Mouse (Mus musculus): ENCODE results near the gene Mrps6. TPM values are rescaled to one million over a fixed set of nuclear protein-coding genes. Genes with fewer than 3 reads are reported as not detected.

The Mrps6 gene
- total RNA-seq, 1 experiment from 2014 or later: 10.6 TPM

DNA sequence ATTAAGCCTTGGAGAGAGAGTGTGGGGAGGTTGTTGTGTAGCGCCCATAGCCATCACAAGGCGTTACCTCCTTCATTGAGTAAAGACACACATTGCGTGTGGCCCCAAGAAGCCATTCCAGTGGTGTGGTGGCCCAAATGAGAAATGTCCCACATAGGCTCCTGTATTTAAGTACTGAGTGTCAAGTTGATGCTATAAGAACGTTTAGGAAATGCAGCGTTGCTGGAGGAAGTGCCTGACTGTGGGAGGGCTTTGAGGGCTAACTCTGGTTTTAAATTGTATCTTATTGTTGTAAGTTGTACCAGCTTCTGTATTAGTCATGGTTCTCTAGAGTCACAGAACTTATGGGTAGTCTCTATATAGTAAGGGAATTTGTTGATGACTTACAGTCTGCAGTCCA, 49.3 kb downstream of the Mrps6 start:
- ATAC-seq (ENCODE audit: extremely low read depth, insufficient number of reproducible peaks, low FRiP score, poor library complexity, severe bottlenecking): no peak

GRCm38 (mm10) chr16:92114706-92115241, 56.7 kb downstream of the Mrps6 start:
- no peak for ATAC-seq (ENCODE audit: extremely low read depth, insufficient number of reproducible peaks, low FRiP score, poor library complexity, severe bottlenecking)

DNA sequence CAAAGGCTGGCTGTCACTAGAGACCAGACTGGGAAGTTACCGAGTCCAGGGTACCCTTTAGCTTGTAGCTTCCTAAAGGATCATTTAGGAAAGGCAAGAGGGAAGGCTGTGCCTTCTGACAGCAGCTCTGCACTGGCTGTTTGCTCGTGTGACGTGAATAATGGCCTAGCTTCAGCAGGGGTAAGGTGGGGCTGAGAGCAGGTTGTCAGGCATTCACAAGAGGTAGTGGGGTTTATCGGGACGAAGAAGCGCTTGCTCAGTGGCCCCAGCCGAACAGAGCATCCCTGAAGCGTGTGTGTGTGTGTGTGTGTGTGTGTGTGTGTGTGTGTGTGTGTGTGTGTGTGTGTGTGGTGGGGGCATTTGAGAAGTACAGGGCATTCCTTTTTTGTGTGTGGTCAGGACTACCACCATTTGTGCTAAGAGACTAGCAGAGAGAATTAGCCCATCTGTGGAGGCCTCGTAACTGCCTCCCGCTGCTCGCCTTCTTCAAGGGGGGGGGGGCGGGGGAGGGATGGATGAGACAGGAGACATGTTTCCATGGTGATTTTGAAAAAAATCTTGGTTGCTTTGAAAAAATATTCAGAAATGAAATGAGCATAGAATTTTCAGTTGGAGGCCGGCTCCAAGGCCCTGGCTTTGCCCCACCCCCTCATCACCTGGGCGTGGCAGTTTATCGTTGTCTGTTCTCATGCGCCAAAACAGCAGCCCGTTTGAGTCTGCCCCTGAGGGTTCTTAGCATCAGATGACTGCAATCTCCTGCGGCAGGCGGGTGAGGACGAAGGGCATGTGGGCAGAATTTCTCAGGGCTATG, 57.7 kb downstream of the Mrps6 start:
- ATAC-seq (ENCODE audit: extremely low read depth, insufficient number of reproducible peaks, low FRiP score, poor library complexity, severe bottlenecking): no peak

DNA sequence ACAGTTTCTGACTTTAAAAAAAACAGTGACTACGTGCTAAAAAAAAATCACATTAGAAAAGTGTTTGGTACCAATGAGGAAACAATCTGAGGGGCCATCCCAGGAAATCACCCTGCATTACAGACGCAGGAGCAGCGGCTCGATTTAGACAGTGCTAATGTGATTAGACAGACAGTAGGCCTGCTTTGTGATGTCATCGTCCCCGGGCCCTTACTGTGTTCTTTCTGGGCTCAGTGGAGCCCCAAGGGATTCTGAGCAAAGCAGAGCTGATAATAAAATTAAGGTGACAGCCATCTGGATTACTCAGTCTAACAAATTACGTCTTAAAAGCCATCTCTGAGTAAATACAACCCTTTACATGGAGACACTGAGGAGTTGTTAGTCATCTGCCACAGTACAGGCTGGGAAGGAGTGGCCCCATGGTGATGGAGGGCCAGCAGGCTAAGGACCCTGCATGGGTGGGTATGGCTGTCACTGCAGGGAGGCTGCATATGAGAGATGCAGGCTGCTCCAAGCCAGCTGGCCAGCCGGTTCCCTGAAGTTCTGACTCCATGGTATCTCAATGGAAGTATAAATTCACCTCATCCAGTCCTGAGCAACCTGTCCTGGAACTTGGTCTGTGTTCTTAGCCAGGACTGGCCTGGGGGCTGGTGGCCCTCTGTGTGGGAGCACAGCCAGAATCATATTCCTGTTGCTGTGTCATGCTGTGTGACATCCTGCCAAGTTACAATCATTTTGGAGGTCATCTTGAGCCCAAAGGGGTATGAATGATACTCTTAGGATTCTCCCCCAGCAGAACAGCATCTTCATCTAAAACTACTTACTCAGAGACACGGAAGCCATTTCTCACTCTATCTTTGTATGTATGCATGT, 59.5 kb downstream of the Mrps6 start:
- ATAC-seq (ENCODE audit: extremely low read depth, insufficient number of reproducible peaks, low FRiP score, poor library complexity, severe bottlenecking): no peak

DNA sequence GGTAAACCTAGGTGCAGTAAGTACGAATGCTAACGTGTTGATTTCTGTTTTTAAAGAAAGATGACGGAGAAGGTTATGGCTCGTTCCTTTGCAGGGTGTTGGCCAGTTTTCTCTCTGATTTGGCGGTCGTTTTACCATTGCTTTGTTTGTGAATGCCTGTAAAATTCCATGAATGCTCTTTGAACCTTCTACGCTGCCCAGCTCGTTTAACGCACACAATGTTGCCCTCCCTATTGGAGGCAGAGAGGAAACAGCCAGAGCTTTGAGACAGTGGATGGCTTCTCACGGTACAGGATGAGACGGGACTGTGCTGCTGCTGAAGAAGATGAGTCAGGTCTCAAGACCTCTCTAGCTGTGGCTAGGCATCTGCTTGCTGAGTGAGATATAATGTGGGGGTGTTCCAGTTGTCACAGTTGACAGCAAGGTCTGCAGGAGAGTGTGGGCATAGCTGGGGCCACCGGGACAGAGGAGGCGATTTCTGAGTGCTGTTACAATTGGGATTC, 61.0 kb downstream of the Mrps6 start:
- ATAC-seq (ENCODE audit: extremely low read depth, insufficient number of reproducible peaks, low FRiP score, poor library complexity, severe bottlenecking): no peak

GRCm38 (mm10) chr16:92120899-92121531, 62.9 kb downstream of the Mrps6 start:
- ATAC-seq (ENCODE audit: extremely low read depth, insufficient number of reproducible peaks, low FRiP score, poor library complexity, severe bottlenecking): no peak

GRCm38 (mm10) chr16:92127226-92127625, 69.2 kb downstream of the Mrps6 start:
- no peak for ATAC-seq (ENCODE audit: extremely low read depth, insufficient number of reproducible peaks, low FRiP score, poor library complexity, severe bottlenecking)

GRCm38 (mm10) chr16:92127666-92128065, 69.6 kb downstream of the Mrps6 start:
- no peak for ATAC-seq (ENCODE audit: extremely low read depth, insufficient number of reproducible peaks, low FRiP score, poor library complexity, severe bottlenecking)

- no peak for ATAC-seq (ENCODE audit: extremely low read depth, insufficient number of reproducible peaks, low FRiP score, poor library complexity, severe bottlenecking)
These were observed 71.8 kb downstream of the Mrps6 start for GRCm38 (mm10) chr16:92129843-92130242.

- no peak for ATAC-seq (ENCODE audit: extremely low read depth, insufficient number of reproducible peaks, low FRiP score, poor library complexity, severe bottlenecking)
These were observed 74.4 kb downstream of the Mrps6 start for GRCm38 (mm10) chr16:92132511-92132910.

DNA sequence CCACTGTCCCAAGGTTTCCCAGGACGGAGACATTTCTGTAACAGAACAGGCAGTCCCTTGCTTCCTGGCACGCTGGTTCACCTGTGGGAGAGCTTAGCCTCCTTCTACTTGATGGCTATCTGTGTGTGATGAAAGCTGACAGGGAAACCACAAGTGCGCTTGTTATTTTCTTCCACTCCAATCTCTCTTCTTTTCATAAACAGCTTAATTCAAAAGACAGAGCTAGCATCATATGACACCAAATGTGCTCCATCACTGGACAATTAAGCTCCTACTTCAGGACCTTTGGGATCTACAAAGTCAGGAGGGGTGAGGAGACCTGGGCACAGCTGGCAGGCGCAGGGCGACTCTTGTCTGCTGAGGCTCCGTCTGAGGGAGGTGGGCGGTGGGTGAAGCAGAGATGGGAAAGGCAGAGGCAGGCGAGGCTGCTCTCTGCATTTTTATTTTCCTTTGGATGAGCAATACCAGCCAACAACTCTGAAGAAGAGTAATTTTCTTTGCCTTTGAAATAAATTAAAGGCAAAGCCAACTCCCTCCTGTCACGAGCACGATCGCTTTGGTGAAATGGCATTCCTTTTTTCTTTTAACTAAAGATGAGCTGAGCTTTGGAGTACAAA, 76.2 kb downstream of the Mrps6 start:
- ATAC-seq (ENCODE audit: extremely low read depth, insufficient number of reproducible peaks, low FRiP score, poor library complexity, severe bottlenecking): no peak

- ATAC-seq (ENCODE audit: extremely low read depth, insufficient number of reproducible peaks, low FRiP score, poor library complexity, severe bottlenecking): no peak
These were observed 78.2 kb downstream of the Mrps6 start for GRCm38 (mm10) chr16:92136275-92136674.

DNA sequence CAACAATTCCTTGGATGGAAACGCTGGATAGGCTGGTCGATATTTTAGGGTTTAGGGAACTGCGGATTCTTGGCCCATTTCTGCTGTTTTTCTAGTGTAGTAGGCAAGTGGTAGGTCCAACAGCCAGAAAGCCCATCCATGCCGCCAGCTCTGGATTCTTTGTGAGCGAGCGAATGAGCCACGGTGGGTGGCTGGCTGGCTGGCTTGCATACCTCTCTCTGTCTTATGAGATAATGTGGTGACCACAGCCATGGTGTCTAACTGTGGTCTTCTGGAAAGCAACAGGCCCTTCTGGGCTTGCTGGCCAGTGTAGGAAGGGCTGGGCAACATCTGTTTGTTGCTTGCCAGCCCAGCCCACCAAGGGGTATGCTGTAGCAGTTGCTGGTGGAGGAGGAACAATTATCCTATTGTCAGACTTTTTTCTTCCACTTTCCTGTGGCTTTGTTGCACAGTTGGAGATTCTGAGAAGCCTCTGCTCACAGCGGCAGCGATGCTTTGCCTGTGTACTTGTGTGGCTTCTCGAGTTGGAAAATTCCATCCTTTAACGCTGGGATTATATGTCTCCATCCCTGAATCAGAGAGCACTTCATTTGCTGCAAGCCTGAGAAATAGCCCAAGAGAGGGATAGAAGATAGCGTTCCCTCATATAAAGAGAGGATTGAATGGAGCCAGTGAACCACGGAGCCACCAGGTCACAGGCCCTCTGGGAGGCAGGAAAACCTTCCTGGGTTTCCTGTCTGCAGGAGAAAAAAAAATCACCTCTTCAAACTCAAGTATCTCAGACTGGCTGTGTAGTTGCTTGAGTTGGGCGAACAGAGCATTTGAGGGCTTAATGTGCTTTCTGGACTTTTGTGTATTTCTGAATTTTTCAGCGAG, 81.6 kb downstream of the Mrps6 start:
- no peak for ATAC-seq (ENCODE audit: extremely low read depth, insufficient number of reproducible peaks, low FRiP score, poor library complexity, severe bottlenecking)

DNA sequence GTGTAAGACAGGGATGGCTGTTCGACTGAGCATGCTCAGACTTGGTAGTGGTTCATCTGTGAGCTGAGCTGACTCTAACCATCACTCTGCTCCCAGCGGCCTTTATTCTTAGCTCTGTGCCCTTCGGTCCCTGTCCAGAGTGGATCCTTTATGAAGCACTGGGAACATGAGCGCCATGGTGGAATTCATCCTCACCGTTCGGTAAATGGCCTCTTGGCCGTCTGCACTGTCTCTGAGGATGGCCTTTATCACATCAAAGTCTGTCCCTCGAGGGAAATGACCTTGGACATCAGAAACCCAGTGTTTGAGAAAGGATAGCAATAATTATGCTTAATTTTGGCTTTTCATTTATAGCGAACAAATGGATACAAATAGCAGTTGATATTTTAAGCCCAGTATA, 82.3 kb downstream of the Mrps6 start:
- ATAC-seq (ENCODE audit: extremely low read depth, insufficient number of reproducible peaks, low FRiP score, poor library complexity, severe bottlenecking): no peak

GRCm38 (mm10) chr16:92141021-92141420, 83.0 kb downstream of the Mrps6 start:
- no peak for ATAC-seq (ENCODE audit: extremely low read depth, insufficient number of reproducible peaks, low FRiP score, poor library complexity, severe bottlenecking)

GRCm38 (mm10) chr16:92142426-92143012, 84.4 kb downstream of the Mrps6 start:
- ATAC-seq (ENCODE audit: extremely low read depth, insufficient number of reproducible peaks, low FRiP score, poor library complexity, severe bottlenecking): no peak

DNA sequence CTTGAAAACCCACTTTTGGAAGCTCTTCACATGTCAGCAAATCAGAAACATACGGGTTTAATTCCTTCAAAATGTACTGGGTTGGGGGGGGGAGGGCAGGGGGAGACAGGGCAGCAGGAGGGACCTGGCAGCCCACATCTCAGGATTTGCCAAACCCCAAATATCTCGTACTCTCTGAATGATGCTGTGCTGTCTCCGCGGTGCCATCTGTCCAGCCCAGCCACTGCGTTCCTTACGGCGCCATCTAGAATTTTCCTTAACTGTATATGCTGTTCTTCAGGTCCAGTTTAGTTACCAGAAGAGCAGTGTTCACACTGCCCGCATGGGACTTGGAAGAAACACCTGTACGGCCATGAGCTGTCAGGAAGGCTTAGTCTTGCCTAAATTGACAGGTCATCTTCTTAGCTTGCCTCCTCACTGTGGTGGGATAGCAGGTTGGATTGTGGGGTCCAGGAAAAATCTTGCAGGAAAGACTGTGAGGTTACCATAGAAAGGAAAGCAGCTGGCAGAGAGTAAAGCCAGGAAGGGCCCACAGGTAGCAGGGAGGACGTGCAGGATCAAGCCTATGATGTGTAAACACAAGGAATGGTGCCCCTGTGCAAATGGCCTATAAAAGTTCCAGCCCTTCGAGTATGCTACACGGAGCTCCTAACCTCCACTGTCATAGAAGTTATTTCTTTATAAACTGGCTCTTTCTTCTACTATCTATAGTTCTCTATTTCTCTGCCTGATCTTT, 89.7 kb downstream of the Mrps6 start:
- ATAC-seq (ENCODE audit: extremely low read depth, insufficient number of reproducible peaks, low FRiP score, poor library complexity, severe bottlenecking): no peak

Measured in neutrophil, adult 5-6 weeks (primary cell).